Mouse (Mus musculus): ENCODE measurements around the gene Tent4b. TPM values are rescaled to one million over a fixed set of nuclear protein-coding genes. Genes with fewer than 3 reads are reported as not detected.

The Tent4b gene
- polyA plus RNA-seq, 1 experiment from 2014 or later, result 6.4 TPM

- H3K36me3 ChIP-seq (ENCODE audit: insufficient read depth, low read length), result no peaks in the 10 kb centered on the region
- H3K27ac ChIP-seq (ENCODE audit: low read length), result no peak overlapping the region
- WGBS, result 85% methylated on average over 9 of the region's 9 CpGs
- no peak overlapping the region for H3K4me2 ChIP-seq (replicated peaks; ENCODE audit: low read depth, low read length)
- ATAC-seq (ENCODE audit: low FRiP score, low TSS enrichment), result no peak
- H3K27me3 ChIP-seq (ENCODE audit: insufficient read depth, low read length), result no peaks in the 10 kb centered on the region
- 0 out of 2 replicates have a peak, but pooled peaks cover 3% of the 10 kb centered on the region for H3K4me1 ChIP-seq (ENCODE audit: insufficient read depth, low read length)
- H3K9me3 ChIP-seq (ENCODE audit: low read length), result no peaks in the 10 kb centered on the region
- H3K4me3 ChIP-seq (ENCODE audit: low read length), result no peak overlapping the region
- no peak overlapping the region for H3K9ac ChIP-seq (replicated peaks; ENCODE audit: low read length)
Measured at GRCm38 (mm10) chr8:88293590-88294356, 94.8 kb downstream of the Tent4b start.

DNA sequence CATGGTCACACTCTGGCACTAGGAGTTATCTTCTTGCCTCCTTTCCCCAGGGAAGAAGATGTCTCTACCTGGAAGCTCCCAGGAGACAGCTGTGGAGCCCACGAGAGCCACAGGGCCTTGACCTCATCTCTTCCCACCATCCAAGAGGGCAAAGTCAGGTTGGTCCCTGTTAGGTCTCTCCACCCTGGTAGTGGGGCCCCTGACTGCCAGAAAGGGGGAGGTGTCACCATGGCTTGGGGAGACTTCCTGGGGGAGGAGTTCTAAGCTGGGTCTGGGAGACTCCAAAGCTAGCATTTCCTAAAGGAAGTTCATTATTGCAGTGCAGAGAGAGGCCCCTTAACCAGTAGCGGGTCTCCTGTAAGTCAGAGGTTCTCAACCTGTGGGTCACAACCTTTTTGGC is 96.0 kb downstream of the Tent4b start:
- ATAC-seq (ENCODE audit: low FRiP score, low TSS enrichment), result no peak
- H3K4me1 ChIP-seq (ENCODE audit: insufficient read depth, low read length), result no peaks in the 10 kb centered on the region
- no peaks in the 10 kb centered on the region for H3K9me3 ChIP-seq (ENCODE audit: low read length)
- H3K27ac ChIP-seq (ENCODE audit: low read length), result no peak overlapping the region
- H3K4me2 ChIP-seq (replicated peaks; ENCODE audit: low read depth, low read length), result no peak overlapping the region
- H3K27me3 ChIP-seq (ENCODE audit: insufficient read depth, low read length), result no peaks in the 10 kb centered on the region
- H3K4me3 ChIP-seq (ENCODE audit: low read length), result no peak overlapping the region
- WGBS, result 77% methylated on average over 2 of the region's 2 CpGs
- H3K36me3 ChIP-seq (ENCODE audit: insufficient read depth, low read length), result no peaks in the 10 kb centered on the region
- H3K9ac ChIP-seq (replicated peaks; ENCODE audit: low read length), result no peak overlapping the region

DNA sequence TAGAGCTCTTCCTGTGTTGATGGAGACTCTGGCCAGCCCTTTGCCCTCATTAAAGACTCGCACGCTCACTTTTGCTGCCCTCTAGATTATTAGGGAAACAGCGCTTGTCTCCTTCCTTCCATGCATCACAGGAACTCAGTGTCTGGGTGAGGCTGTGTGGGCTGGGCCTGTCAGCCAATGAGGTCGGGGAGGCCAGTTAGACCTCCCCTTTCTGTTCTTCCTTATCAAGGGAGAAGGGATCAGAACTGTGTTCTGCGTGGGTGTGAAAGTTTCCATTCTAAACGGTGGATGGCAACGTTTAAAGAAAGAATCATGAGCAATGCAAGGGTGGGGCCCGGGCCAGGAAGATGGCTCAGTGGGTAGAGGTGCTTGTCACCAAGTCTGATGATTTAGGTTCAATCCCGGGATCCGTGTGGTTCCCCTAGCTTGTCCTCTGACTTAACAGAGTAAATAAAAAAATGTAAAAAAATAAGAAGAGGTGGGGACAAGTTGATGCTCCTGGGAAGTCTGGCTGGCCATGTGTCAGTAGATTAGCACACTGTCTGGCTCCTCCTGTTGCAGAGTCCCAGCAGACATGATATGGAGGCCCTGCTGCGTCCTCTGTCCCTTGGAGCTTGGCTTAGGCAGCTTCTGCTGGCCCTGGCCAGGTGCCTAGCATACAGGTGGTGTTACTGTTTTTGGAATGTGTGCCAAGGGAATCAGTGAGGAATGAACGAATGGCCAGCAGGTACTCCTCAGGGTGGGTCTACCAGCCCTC is 99.1 kb downstream of the Tent4b start:
- ATAC-seq (ENCODE audit: low FRiP score, low TSS enrichment), result no peak; the same call in 1 of the 2 replicates
- Histone ChIP-seq H3K27me3 (ENCODE audit: insufficient read depth, low read length) (no peaks in the 10 kb centered on the region), H3K4me1 (ENCODE audit: insufficient read depth, low read length) (no peaks in the 10 kb centered on the region), H3K9ac (replicated peaks; ENCODE audit: low read length) (no peak overlapping the region), H3K27ac (ENCODE audit: low read length) (no peak overlapping the region), H3K4me3 (ENCODE audit: low read length) (no peak overlapping the region), H3K4me2 (replicated peaks; ENCODE audit: low read depth, low read length) (no peak overlapping the region), H3K9me3 (ENCODE audit: low read length) (no peaks in the 10 kb centered on the region), H3K36me3 (ENCODE audit: insufficient read depth, low read length) (no peaks in the 10 kb centered on the region)
- WGBS, result 33% methylated on average over 12 of the region's 12 CpGs

GRCm38 (mm10) chr8:88298733-88299103 is 99.7 kb downstream of the Tent4b start:
- H3K9me3 ChIP-seq (ENCODE audit: low read length), result no peaks in the 10 kb centered on the region
- WGBS, result 86% methylated on average over 10 of the region's 10 CpGs
- no peaks in the 10 kb centered on the region for H3K27me3 ChIP-seq (ENCODE audit: insufficient read depth, low read length)
- H3K9ac ChIP-seq (replicated peaks; ENCODE audit: low read length), result no peak overlapping the region
- no peak overlapping the region for H3K4me2 ChIP-seq (replicated peaks; ENCODE audit: low read depth, low read length)
- no peak overlapping the region for H3K4me3 ChIP-seq (ENCODE audit: low read length)
- H3K36me3 ChIP-seq (ENCODE audit: insufficient read depth, low read length), result no peaks in the 10 kb centered on the region
- no peaks in the 10 kb centered on the region for H3K4me1 ChIP-seq (ENCODE audit: insufficient read depth, low read length)
- no peak overlapping the region for H3K27ac ChIP-seq (ENCODE audit: low read length)
- ATAC-seq (ENCODE audit: low FRiP score, low TSS enrichment), result no peak

GRCm38 (mm10) chr8:88299907-88300603 is 101.0 kb downstream of the Tent4b start:
- Histone ChIP-seq H3K9me3 (ENCODE audit: low read length) (no peaks in the 10 kb centered on the region), H3K9ac (replicated peaks; ENCODE audit: low read length) (no peak overlapping the region), H3K4me3 (ENCODE audit: low read length) (no peak overlapping the region), H3K4me1 (ENCODE audit: insufficient read depth, low read length) (no peaks in the 10 kb centered on the region), H3K36me3 (ENCODE audit: insufficient read depth, low read length) (no peaks in the 10 kb centered on the region), H3K4me2 (replicated peaks; ENCODE audit: low read depth, low read length) (no peak overlapping the region), H3K27me3 (ENCODE audit: insufficient read depth, low read length) (no peaks in the 10 kb centered on the region), H3K27ac (ENCODE audit: low read length) (no peak overlapping the region)
- ATAC-seq (ENCODE audit: low FRiP score, low TSS enrichment), result no peak
- WGBS, result 70% methylated on average over 10 of the region's 10 CpGs

GRCm38 (mm10) chr8:88301589-88302437 is 102.8 kb downstream of the Tent4b start:
- 69% methylated on average over 15 of the region's 15 CpGs for WGBS
- H3K9ac ChIP-seq (replicated peaks; ENCODE audit: low read length), result no peak overlapping the region
- no peaks in the 10 kb centered on the region for H3K36me3 ChIP-seq (ENCODE audit: insufficient read depth, low read length)
- H3K9me3 ChIP-seq (ENCODE audit: low read length), result no peaks in the 10 kb centered on the region
- H3K27ac ChIP-seq (ENCODE audit: low read length), result no peak overlapping the region
- no peak overlapping the region for H3K4me3 ChIP-seq (ENCODE audit: low read length)
- no peak for ATAC-seq (ENCODE audit: low FRiP score, low TSS enrichment)
- H3K27me3 ChIP-seq (ENCODE audit: insufficient read depth, low read length), result no peaks in the 10 kb centered on the region
- H3K4me1 ChIP-seq (ENCODE audit: insufficient read depth, low read length), result no peaks in the 10 kb centered on the region
- H3K4me2 ChIP-seq (replicated peaks; ENCODE audit: low read depth, low read length), result no peak overlapping the region

- Histone ChIP-seq H3K4me2 (replicated peaks; ENCODE audit: low read depth, low read length) (no peak overlapping the region), H3K4me1 (ENCODE audit: insufficient read depth, low read length) (no peaks in the 10 kb centered on the region), H3K4me3 (ENCODE audit: low read length) (no peak overlapping the region), H3K36me3 (ENCODE audit: insufficient read depth, low read length) (no peaks in the 10 kb centered on the region), H3K27me3 (ENCODE audit: insufficient read depth, low read length) (no peaks in the 10 kb centered on the region), H3K9ac (replicated peaks; ENCODE audit: low read length) (no peak overlapping the region), H3K27ac (ENCODE audit: low read length) (no peak overlapping the region), H3K9me3 (ENCODE audit: low read length) (no peaks in the 10 kb centered on the region)
- 85% methylated on average over 4 of the region's 4 CpGs for WGBS
- ATAC-seq (ENCODE audit: low FRiP score, low TSS enrichment), result no peak
Measured at GRCm38 (mm10) chr8:88305814-88306213, 106.8 kb downstream of the Tent4b start.

- no peak overlapping the region for H3K4me3 ChIP-seq (ENCODE audit: low read length)
- no peak overlapping the region for H3K9ac ChIP-seq (replicated peaks; ENCODE audit: low read length)
- WGBS, result 78% methylated on average over 14 of the region's 14 CpGs
- no peak for ATAC-seq (ENCODE audit: low FRiP score, low TSS enrichment)
- H3K4me2 ChIP-seq (replicated peaks; ENCODE audit: low read depth, low read length), result no peak overlapping the region
- H3K36me3 ChIP-seq (ENCODE audit: insufficient read depth, low read length), result no peaks in the 10 kb centered on the region
- no peaks in the 10 kb centered on the region for H3K4me1 ChIP-seq (ENCODE audit: insufficient read depth, low read length)
- no peak overlapping the region for H3K27ac ChIP-seq (ENCODE audit: low read length)
- H3K9me3 ChIP-seq (ENCODE audit: low read length), result no peaks in the 10 kb centered on the region
- H3K27me3 ChIP-seq (ENCODE audit: insufficient read depth, low read length), result no peaks in the 10 kb centered on the region
Measured at GRCm38 (mm10) chr8:88306511-88306910, 107.5 kb downstream of the Tent4b start.

DNA sequence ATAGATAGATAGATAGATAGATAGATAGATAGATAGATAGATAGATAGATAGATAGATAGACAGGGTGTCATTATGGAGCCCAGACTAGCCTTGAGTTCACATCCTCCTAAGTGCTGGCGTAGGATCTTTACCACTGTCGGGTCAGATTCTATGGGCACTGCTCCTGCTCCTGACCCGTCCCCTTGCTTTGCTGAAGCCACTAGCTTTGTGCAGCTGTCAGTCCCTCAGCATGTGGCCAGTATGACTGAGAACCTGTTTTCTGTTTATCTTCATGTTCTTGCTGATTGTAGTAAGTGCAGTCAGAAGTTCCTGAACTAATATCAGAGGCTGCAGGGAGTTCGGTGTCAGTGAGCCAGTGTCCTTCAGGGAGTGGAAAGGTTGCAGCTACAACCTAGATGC is 108.7 kb downstream of the Tent4b start:
- H3K36me3 ChIP-seq (ENCODE audit: insufficient read depth, low read length), result no peaks in the 10 kb centered on the region
- H3K27me3 ChIP-seq (ENCODE audit: insufficient read depth, low read length), result no peaks in the 10 kb centered on the region
- no peaks in the 10 kb centered on the region for H3K4me1 ChIP-seq (ENCODE audit: insufficient read depth, low read length)
- no peak overlapping the region for H3K4me3 ChIP-seq (ENCODE audit: low read length)
- no peaks in the 10 kb centered on the region for H3K9me3 ChIP-seq (ENCODE audit: low read length)
- WGBS, result 88% methylated on average over 4 of the region's 4 CpGs
- no peak overlapping the region for H3K9ac ChIP-seq (replicated peaks; ENCODE audit: low read length)
- no peak overlapping the region for H3K4me2 ChIP-seq (replicated peaks; ENCODE audit: low read depth, low read length)
- no peak overlapping the region for H3K27ac ChIP-seq (ENCODE audit: low read length)
- no peak for ATAC-seq (ENCODE audit: low FRiP score, low TSS enrichment)

All from kidney, embryonic 16.5 days (tissue).